Comparison of ENCODE assay signal across 23 mouse cellular contexts in the genomic region with DNA sequence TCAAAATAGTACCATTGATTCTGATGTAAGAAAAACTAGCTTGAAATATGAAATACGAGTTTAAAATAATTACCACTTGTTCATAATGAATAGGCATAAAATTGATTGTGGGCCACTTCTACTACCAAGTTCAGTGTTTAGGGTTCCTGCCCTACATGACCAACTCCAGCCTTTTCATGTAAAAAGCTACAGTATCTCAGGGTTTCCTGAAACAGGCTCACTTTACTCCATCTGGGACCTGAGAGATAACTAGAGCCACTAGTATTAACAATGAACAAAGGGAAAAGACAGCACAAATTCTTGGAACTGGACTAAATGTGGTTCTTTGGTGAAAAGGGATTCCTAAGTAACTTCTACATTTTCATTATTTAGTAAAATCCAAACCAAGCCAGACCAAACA. TPM values are rescaled to one million over a fixed set of nuclear protein-coding genes. Genes with fewer than 3 reads are reported as not detected.
DNase-seq lines count a peak whose midpoint lies in the region; ATAC-seq and TF ChIP-seq lines count a peak whose summit lies in the region.
"Had no signal": no experiment of that assay in that cellular context is flagged by ENCODE, and none has a peak within 500 bp of the region (broad histone marks: within the 10 kb centered on the region; RNA-seq: fewer than 3 reads in every experiment).

No protein-coding gene starts in this region.

- DNase-seq in heart, adult 18-20 months = no peak
- peak; percentile 84 for DNase-seq in c-Kit-positive CD71-positive TER-119-negative erythroid progenitor cells, embryonic 14.5 days (ENCODE audit: low read depth)
- no peak for DNase-seq in liver, postnatal 0 days
- no peak for DNase-seq in embryo, embryonic 9.5 days (ENCODE audit: extremely low spot score)
- no peak for DNase-seq in thymus, postnatal 10 days (ENCODE audit: low spot score in 2 of 2)
- no peak for DNase-seq in hindbrain, embryonic 14.5 days (ENCODE audit: low spot score)
- DNase-seq: adrenal gland, postnatal 36 days; cerebellum, adult 11 months; cerebellum, adult 9-10 months; gastrocnemius, postnatal 10 days; kidney, adult 2 months; layer of hippocampus, adult 9-11 months; lung, embryonic 14.5 days; lung, postnatal 14 days; midbrain, embryonic 14.5 days had no signal

- no peaks in the 10 kb centered on the region for H3K27me3 ChIP-seq in heart, embryonic 11.5 days (ENCODE audit: control insufficient read depth, insufficient read depth, low read length)
- H3K27me3 ChIP-seq in liver, embryonic 12.5 days (replicated peaks) = no peaks in the 10 kb centered on the region
- no peaks in the 10 kb centered on the region for H3K27me3 ChIP-seq in liver, postnatal 0 days (ENCODE audit: insufficient read depth, low read length)
- no peaks in the 10 kb centered on the region for H3K27me3 ChIP-seq in hindbrain, embryonic 14.5 days (ENCODE audit: control insufficient read depth, insufficient read depth, low read length)
- H3K27me3 ChIP-seq: CH12.LX; forebrain, embryonic 13.5 days; heart, embryonic 15.5 days; intestine, embryonic 15.5 days had no signal

- TF ChIP-seq EP300 in liver, postnatal 0 days (IDR thresholded peaks at IDR 0.05; ENCODE audit: low read depth) = peak; percentile 73

- 0 out of 2 replicates have a peak overlapping the region, but pooled peaks have one; percentile 35 for H3K27ac ChIP-seq in heart, embryonic 11.5 days (ENCODE audit: low read depth, low read length)
- H3K27ac ChIP-seq in liver, embryonic 12.5 days = peak overlapping the region; percentile 64; the same call in 1 of the 2 replicates
- H3K27ac ChIP-seq in liver, postnatal 0 days (ENCODE audit: low read depth) = no peak overlapping the region
- H3K27ac ChIP-seq in hindbrain, embryonic 14.5 days = no peak overlapping the region
- H3K27ac ChIP-seq: forebrain, embryonic 13.5 days; heart, embryonic 15.5 days; hindbrain, postnatal 0 days; intestine, embryonic 15.5 days; kidney, postnatal 0 days had no signal

- H3K9me3 ChIP-seq in heart, embryonic 11.5 days (replicated peaks; ENCODE audit: control insufficient read depth, low read length) = no peaks in the 10 kb centered on the region
- H3K9me3 ChIP-seq in liver, embryonic 12.5 days (replicated peaks) = no peaks in the 10 kb centered on the region
- no peaks in the 10 kb centered on the region for H3K9me3 ChIP-seq in liver, postnatal 0 days (ENCODE audit: low read length)
- no peaks in the 10 kb centered on the region for H3K9me3 ChIP-seq in hindbrain, embryonic 14.5 days (ENCODE audit: control insufficient read depth, low read length)
- H3K9me3 ChIP-seq: forebrain, embryonic 13.5 days; heart, embryonic 15.5 days; intestine, embryonic 15.5 days had no signal

- H3K4me2 ChIP-seq in heart, embryonic 11.5 days = no peak overlapping the region; the same call in 1 of the 2 replicates
- peak overlapping the region; percentile 49 for H3K4me2 ChIP-seq in liver, embryonic 12.5 days
- no peak overlapping the region for H3K4me2 ChIP-seq in liver, postnatal 0 days (ENCODE audit: low read depth, low read length)
- no peak overlapping the region for H3K4me2 ChIP-seq in hindbrain, embryonic 14.5 days (replicated peaks)
- H3K4me2 ChIP-seq: forebrain, embryonic 13.5 days; heart, embryonic 15.5 days; intestine, embryonic 15.5 days; lung, embryonic 14.5 days had no signal

- 0 out of 2 replicates have a peak, but pooled peaks cover 5% of the 10 kb centered on the region for H3K4me1 ChIP-seq in heart, embryonic 11.5 days (ENCODE audit: control insufficient read depth, insufficient read depth, low read length)
- H3K4me1 ChIP-seq in liver, embryonic 12.5 days = peaks cover 41% of the 10 kb centered on the region
- H3K4me1 ChIP-seq in liver, postnatal 0 days (ENCODE audit: insufficient read depth) = peaks cover 5% of the 10 kb centered on the region
- H3K4me1 ChIP-seq in hindbrain, embryonic 14.5 days (replicated peaks; ENCODE audit: control insufficient read depth, insufficient read depth, low read length) = no peaks in the 10 kb centered on the region
- H3K4me1 ChIP-seq: intestine, embryonic 15.5 days had no signal

- no peaks in the 10 kb centered on the region for H3K36me3 ChIP-seq in heart, embryonic 11.5 days (ENCODE audit: control insufficient read depth, insufficient read depth, low read length)
- H3K36me3 ChIP-seq in liver, embryonic 12.5 days = peaks cover 5% of the 10 kb centered on the region
- peaks cover 5% of the 10 kb centered on the region for H3K36me3 ChIP-seq in liver, postnatal 0 days (replicated peaks; ENCODE audit: insufficient read depth, low read length)
- H3K36me3 ChIP-seq in hindbrain, embryonic 14.5 days (replicated peaks; ENCODE audit: control insufficient read depth, insufficient read depth) = peaks cover 13% of the 10 kb centered on the region
- H3K36me3 ChIP-seq: intestine, embryonic 15.5 days had no signal

- no peak for TF ChIP-seq CTCF in liver, postnatal 0 days (IDR thresholded peaks at IDR 0.05; ENCODE audit: low read depth)

- H3K4me3 ChIP-seq in heart, embryonic 11.5 days (ENCODE audit: low read depth, low read length) = no peak overlapping the region
- H3K4me3 ChIP-seq in liver, embryonic 12.5 days = no peak overlapping the region
- H3K4me3 ChIP-seq in liver, postnatal 0 days (ENCODE audit: low read depth, low read length) = no peak overlapping the region
- no peak overlapping the region for H3K4me3 ChIP-seq in hindbrain, embryonic 14.5 days (replicated peaks; ENCODE audit: low read length)
- H3K4me3 ChIP-seq: forebrain, embryonic 13.5 days; heart, embryonic 15.5 days; intestine, embryonic 15.5 days had no signal

- WGBS in heart, embryonic 11.5 days (ENCODE audit: insufficient replicate concordance) = 76% methylated on average over 1 of the region's 1 CpGs
- 40% methylated on average over 1 of the region's 1 CpGs for WGBS in liver, embryonic 12.5 days (ENCODE audit: insufficient replicate concordance)
- 60% methylated on average over 1 of the region's 1 CpGs for WGBS in liver, postnatal 0 days (ENCODE audit: insufficient replicate concordance)
- WGBS in hindbrain, embryonic 14.5 days = 91% methylated on average over 1 of the region's 1 CpGs

- H3K9ac ChIP-seq in heart, embryonic 11.5 days (ENCODE audit: low read depth, low read length) = no peak overlapping the region
- peak overlapping the region; percentile 22; the same call in 1 of the 2 replicates for H3K9ac ChIP-seq in liver, embryonic 12.5 days
- no peak overlapping the region for H3K9ac ChIP-seq in liver, postnatal 0 days (replicated peaks)
- no peak overlapping the region for H3K9ac ChIP-seq in hindbrain, embryonic 14.5 days
- H3K9ac ChIP-seq: forebrain, embryonic 13.5 days; heart, embryonic 15.5 days; intestine, embryonic 15.5 days; lung, embryonic 14.5 days had no signal

- no peak for ATAC-seq in heart, embryonic 11.5 days (replicated peaks; ENCODE audit: insufficient number of reproducible peaks, low FRiP score, low TSS enrichment)
- ATAC-seq in liver, embryonic 12.5 days = peak; percentile 96
- peak; percentile 80 for ATAC-seq in liver, postnatal 0 days
- ATAC-seq in hindbrain, embryonic 14.5 days (ENCODE audit: low FRiP score) = no peak
- ATAC-seq: forebrain, embryonic 13.5 days; hindbrain, postnatal 0 days; intestine, embryonic 15.5 days had no signal

RNA-seq across cellular contexts. Expression of gene Pdcd10, which starts 12.4 kb away (rescaled TPM):
- polyA plus RNA-seq in heart, embryonic 11.5 days (2014; fragmentation: Nextera tagmentation; extraction: Ambion mirVana) = 73.4 and 81.3 TPM in 2 replicates
- 10 to 100 TPM; 24.6 to 25.6 TPM for total RNA-seq in heart, adult 18-20 months (2021)
- polyA plus RNA-seq in liver, embryonic 12.5 days (2016; fragmentation: Nextera tagmentation; extraction: Ambion mirVana) = 78.8 and 79.7 TPM in 2 replicates
- polyA plus RNA-seq in liver, postnatal 0 days (2015; fragmentation: Nextera tagmentation; extraction: Ambion mirVana) = 54.4 TPM in 2 replicates
- 95.3 and 96.2 TPM in 2 replicates for polyA plus RNA-seq in hindbrain, embryonic 14.5 days (2014; fragmentation: Nextera tagmentation; extraction: Ambion mirVana)

RNA-seq across cellular contexts. Expression of gene Serpini1, which starts 13.1 kb away (rescaled TPM):
- 1.0 and 2.3 TPM in 2 replicates for polyA plus RNA-seq in heart, embryonic 11.5 days (2014; fragmentation: Nextera tagmentation; extraction: Ambion mirVana)
- 1 to 10 TPM; 3.6 to 5.0 TPM for total RNA-seq in heart, adult 18-20 months (2021)
- polyA plus RNA-seq in liver, embryonic 12.5 days (2016; fragmentation: Nextera tagmentation; extraction: Ambion mirVana) = 0.62 and 0.80 TPM in 2 replicates
- polyA plus RNA-seq in liver, postnatal 0 days (2015; fragmentation: Nextera tagmentation; extraction: Ambion mirVana) = 0.15 and 0.45 TPM in 2 replicates
- 177 and 200 TPM in 2 replicates for polyA plus RNA-seq in hindbrain, embryonic 14.5 days (2014; fragmentation: Nextera tagmentation; extraction: Ambion mirVana)

Comparison
In these comparisons a context has a peak if more than half of its experiments do, and no peak if none do; other contexts are left out.
1. H3K27ac ChIP-seq: peak in heart, embryonic 11.5 days (single experiment) and liver, embryonic 12.5 days (single experiment); none in liver, postnatal 0 days (single experiment) and hindbrain, embryonic 14.5 days (single experiment).
2. ATAC-seq: peak in liver, embryonic 12.5 days (single experiment) and liver, postnatal 0 days (single experiment); none in heart, embryonic 11.5 days (single experiment) and hindbrain, embryonic 14.5 days (single experiment).
3. RNA of gene Serpini1, which starts 13.1 kb away (polyA plus RNA-seq): 177 to 200 TPM in hindbrain, embryonic 14.5 days; 1.0 to 2.3 TPM in heart, embryonic 11.5 days, 0.62 to 0.80 TPM in liver, embryonic 12.5 days and 0.15 to 0.45 TPM in liver, postnatal 0 days; every median in the first group is over 10 times any median in the second.